Mouse (Mus musculus): Measurements from ENCODE around the gene Cutc.

Cutc gene

GRCm38 (mm10) chr19:43786249-43787026 is 33.6 kb downstream of the Cutc start:
- in situ Hi-C loops (cut with MboI; ENCODE audit: unreplicated experiment in 2 of 2) = no loop called here

- in situ Hi-C loops (cut with MboI; ENCODE audit: unreplicated experiment in 2 of 2) = no loop called here
Observed at GRCm38 (mm10) chr19:43789817-43790216, 37.0 kb downstream of the Cutc start.

- in situ Hi-C loops (cut with MboI; ENCODE audit: unreplicated experiment in 2 of 2) = no loop called here
Observed at GRCm38 (mm10) chr19:43792537-43792936, 39.7 kb downstream of the Cutc start.

GRCm38 (mm10) chr19:43793951-43794350 is 41.2 kb downstream of the Cutc start:
- in situ Hi-C loops (cut with MboI; ENCODE audit: unreplicated experiment in 2 of 2) = no loop called here

DNA sequence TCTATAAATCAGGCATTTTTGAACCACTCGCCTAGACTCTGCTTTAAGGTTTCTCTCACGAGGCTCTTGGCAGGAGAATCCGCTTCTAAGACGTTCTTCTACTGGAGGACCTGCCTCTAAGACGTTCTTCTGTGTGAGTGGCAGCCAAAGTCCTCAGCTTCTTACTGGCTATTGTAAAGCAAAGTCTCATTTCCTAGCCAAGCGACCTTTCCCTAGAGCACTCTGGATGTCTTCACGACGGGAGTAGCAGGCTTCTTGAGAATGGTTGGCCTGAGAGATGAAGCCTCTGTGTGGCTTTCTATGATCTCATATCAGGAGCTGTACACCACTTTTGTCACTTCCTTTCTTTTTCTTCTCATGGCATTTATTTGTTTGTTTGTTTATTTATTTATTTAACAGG is 42.7 kb downstream of the Cutc start:
- in situ Hi-C loops (cut with MboI; ENCODE audit: unreplicated experiment in 2 of 2) = no loop called here

DNA sequence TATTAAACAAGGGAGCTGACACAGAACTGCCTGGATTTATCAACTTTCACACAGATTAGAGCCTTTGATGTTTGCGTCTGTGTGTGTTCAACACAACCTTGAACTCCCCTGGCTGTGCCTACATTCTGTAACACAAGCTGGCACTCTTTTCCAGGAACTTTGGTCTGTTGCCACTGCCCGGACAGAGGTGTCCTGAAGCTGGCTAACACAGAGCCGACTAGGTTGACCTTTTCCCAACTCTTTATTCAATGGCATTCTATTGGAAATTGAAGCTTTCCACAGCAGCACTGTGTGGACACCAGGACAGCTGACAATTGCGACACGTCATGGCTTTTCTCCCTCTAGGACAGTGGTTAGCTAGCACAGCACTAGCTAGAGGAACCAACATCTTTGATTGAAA is 44.4 kb downstream of the Cutc start:
- in situ Hi-C loops (cut with MboI; ENCODE audit: unreplicated experiment in 2 of 2) = no loop called here

GRCm38 (mm10) chr19:43801427-43802051 is 48.7 kb downstream of the Cutc start:
- in situ Hi-C loops (cut with MboI; ENCODE audit: unreplicated experiment in 2 of 2) = no loop called here

DNA sequence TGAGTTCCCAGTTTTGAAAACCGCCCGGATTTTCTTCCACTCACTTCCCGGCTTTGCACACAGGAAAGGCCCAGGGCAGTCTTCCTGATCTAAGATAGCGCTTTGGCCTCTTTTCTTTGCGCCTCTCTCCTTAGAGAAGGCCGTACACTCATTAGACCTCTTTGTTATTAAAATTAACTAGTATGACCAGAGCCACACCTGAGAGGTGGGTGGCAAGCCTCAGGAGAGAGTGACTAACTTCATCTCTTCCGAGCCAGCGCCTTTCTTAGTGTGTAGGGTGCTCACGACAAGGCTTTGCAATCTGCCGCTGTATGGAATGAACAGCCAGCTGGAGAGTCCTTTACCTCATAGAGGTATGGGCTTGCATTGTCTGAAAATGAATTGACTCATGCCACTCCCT is 51.1 kb downstream of the Cutc start:
- in situ Hi-C loops (cut with MboI; ENCODE audit: unreplicated experiment in 2 of 2) = no loop called here

DNA sequence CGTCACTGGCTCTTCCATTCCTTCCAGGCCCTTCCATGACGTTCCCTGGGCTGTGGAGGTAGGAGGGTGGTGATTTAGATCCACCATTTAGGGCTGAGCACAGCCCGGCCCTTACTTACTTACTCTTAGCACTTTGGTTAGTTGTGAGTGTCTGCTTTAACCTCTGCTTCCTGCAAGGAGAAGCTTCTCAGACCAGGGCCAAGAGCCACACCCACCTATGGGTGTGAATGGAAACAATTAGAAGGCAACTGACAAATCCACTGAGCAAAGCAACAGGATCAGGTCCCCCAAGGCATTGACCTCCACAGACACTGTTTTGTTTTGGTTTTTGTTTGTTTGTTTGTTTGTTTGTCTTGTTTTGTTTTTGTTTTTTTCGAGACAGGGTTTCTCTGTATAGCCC is 56.5 kb downstream of the Cutc start:
- in situ Hi-C loops (cut with MboI; ENCODE audit: unreplicated experiment in 2 of 2) = no loop called here

- in situ Hi-C loops (cut with MboI; ENCODE audit: unreplicated experiment in 2 of 2) = no loop called here
Observed at GRCm38 (mm10) chr19:43811419-43811818, 58.6 kb downstream of the Cutc start.

- in situ Hi-C loops (cut with MboI; ENCODE audit: unreplicated experiment in 2 of 2) = no loop called here
Observed at GRCm38 (mm10) chr19:43813315-43813714, 60.5 kb downstream of the Cutc start.

- in situ Hi-C loops (cut with MboI; ENCODE audit: unreplicated experiment in 2 of 2) = no loop called here
Observed at GRCm38 (mm10) chr19:43815661-43816414, 63.0 kb downstream of the Cutc start.
